Mouse (Mus musculus): Measurements from ENCODE around the gene Lnx1. TPM values are rescaled to one million over a fixed set of nuclear protein-coding genes. Genes with fewer than 3 reads are reported as not detected.

The Lnx1 gene
- polyA plus RNA-seq, 1 experiment from 2014 or later: 5.5 TPM

DNA sequence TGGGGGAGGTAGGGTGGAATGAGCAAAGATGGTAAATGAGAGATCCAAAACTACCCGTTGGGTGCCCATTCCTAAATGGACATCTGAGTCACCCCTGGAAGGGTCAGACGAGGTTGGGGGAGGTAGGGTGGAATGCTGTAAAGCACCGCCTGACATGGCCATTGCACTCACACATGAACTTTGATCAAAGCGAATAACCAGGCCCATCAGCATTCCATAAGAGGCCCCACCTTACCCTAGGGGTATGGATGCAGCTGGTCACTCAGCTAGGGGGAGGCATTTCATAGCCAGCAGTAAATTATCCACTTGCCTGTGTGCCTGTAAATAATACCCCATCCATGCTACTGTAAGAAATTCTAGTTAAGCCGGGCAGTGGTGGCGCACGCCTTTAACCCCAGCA, 113.6 kb downstream of the Lnx1 start:
- Histone ChIP-seq H3K27ac (ENCODE audit: low read length) (no peak overlapping the region), H3K9ac (ENCODE audit: low read length) (no peak overlapping the region), H3K36me3 (ENCODE audit: control insufficient read depth, insufficient read depth, low read length) (peaks cover 28% of the 10 kb centered on the region), H3K4me1 (replicated peaks; ENCODE audit: control insufficient read depth, insufficient read depth, low read length) (no peaks in the 10 kb centered on the region), H3K4me3 (ENCODE audit: low read length) (no peak overlapping the region), H3K27me3 (ENCODE audit: control insufficient read depth, insufficient read depth, low read depth, low read length) (no peaks in the 10 kb centered on the region), H3K9me3 (ENCODE audit: control insufficient read depth, low read length) (no peaks in the 10 kb centered on the region), H3K4me2 (ENCODE audit: low read depth, low read length) (no peak overlapping the region)
- 83% methylated on average over 7 of the region's 7 CpGs for WGBS
- ATAC-seq (ENCODE audit: low read depth): no peak

DNA sequence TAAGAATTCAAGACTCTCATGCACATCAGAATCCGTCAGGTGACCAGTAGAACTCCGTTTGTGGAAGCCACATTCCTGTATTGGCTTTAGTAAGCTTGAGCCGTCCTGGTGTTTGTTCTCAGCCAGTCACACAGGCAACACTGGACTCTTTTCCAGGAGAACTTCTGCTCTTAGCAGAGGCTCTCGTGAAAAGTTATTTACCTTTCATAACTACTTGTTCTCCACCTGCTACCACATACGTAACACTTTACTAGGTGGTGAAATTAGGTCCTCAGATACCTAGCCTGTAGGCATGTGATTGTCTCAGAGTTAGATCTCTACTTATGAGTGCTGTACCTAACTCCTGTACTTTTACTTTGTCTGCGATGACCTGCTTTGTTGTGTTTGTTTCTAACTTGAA, 130.9 kb downstream of the Lnx1 start:
- Histone ChIP-seq H3K4me1 (replicated peaks; ENCODE audit: control insufficient read depth, insufficient read depth, low read length) (no peaks in the 10 kb centered on the region), H3K36me3 (ENCODE audit: control insufficient read depth, insufficient read depth, low read length) (peaks cover 16% of the 10 kb centered on the region), H3K9ac (ENCODE audit: low read length) (no peak overlapping the region), H3K9me3 (ENCODE audit: control insufficient read depth, low read length) (no peaks in the 10 kb centered on the region), H3K27me3 (ENCODE audit: control insufficient read depth, insufficient read depth, low read depth, low read length) (no peaks in the 10 kb centered on the region), H3K27ac (ENCODE audit: low read length) (0 out of 2 replicates have a peak overlapping the region, but pooled peaks have one; percentile 12), H3K4me2 (ENCODE audit: low read depth, low read length) (no peak overlapping the region), H3K4me3 (ENCODE audit: low read length) (no peak overlapping the region)
- ATAC-seq (ENCODE audit: low read depth): peak; percentile 67; the same call in 1 of the 2 replicates
- WGBS: 56% methylated on average over 6 of the region's 6 CpGs

DNA sequence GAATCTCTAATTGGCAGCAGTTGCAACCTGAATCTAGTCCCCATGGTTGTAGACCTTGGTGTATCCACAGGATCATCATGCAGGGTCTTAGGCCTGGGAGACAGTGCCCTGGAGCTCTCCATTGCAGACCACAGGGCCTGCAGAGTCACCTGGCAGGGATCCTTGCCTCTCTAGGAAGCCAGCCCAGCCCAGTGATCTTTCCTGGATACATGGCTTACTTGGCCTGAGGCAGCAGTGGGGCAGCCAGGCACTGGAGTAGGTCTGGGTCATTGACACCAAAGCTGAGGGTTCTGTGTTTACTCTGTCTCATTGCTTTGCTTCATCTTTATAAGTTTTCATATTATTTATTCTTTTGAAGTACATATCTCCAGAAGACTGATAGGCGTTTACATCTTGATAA, 141.6 kb downstream of the Lnx1 start:
- H3K9ac ChIP-seq (ENCODE audit: low read length): no peak overlapping the region
- no peak overlapping the region for H3K27ac ChIP-seq (ENCODE audit: low read length)
- WGBS: 88% methylated on average over 1 of the region's 1 CpGs
- H3K4me2 ChIP-seq (ENCODE audit: low read depth, low read length): no peak overlapping the region
- H3K36me3 ChIP-seq (ENCODE audit: control insufficient read depth, insufficient read depth, low read length): peaks cover 46% of the 10 kb centered on the region
- no peaks in the 10 kb centered on the region for H3K9me3 ChIP-seq (ENCODE audit: control insufficient read depth, low read length)
- no peaks in the 10 kb centered on the region for H3K4me1 ChIP-seq (replicated peaks; ENCODE audit: control insufficient read depth, insufficient read depth, low read length)
- ATAC-seq (ENCODE audit: low read depth): no peak
- H3K27me3 ChIP-seq (ENCODE audit: control insufficient read depth, insufficient read depth, low read depth, low read length): no peaks in the 10 kb centered on the region
- H3K4me3 ChIP-seq (ENCODE audit: low read length): no peak overlapping the region

DNA sequence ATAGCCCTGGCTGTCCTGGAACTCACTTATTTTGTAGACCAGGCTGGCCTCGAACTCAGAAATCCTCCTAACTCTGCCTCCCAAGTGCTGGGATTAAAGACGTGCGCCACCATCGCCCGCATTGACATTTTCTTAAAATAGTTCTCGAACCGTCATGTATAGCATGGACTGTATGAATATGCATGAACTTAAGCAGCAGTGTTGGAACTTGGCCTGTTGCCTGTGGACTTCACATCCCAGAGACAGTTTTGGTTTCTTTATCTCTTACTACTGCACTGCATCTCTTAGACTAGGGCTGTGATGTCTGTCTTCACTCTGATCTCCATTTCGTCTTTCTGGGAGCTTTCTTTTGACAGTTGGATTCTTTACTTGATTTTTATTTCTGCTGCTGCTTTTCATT, 153.1 kb downstream of the Lnx1 start:
- no peak overlapping the region for H3K9ac ChIP-seq (ENCODE audit: low read length)
- H3K36me3 ChIP-seq (ENCODE audit: control insufficient read depth, insufficient read depth, low read length): peaks cover 32% of the 10 kb centered on the region
- H3K4me2 ChIP-seq (ENCODE audit: low read depth, low read length): no peak overlapping the region
- no peak overlapping the region for H3K4me3 ChIP-seq (ENCODE audit: low read length)
- no peaks in the 10 kb centered on the region for H3K4me1 ChIP-seq (replicated peaks; ENCODE audit: control insufficient read depth, insufficient read depth, low read length)
- H3K27me3 ChIP-seq (ENCODE audit: control insufficient read depth, insufficient read depth, low read depth, low read length): no peaks in the 10 kb centered on the region
- H3K9me3 ChIP-seq (ENCODE audit: control insufficient read depth, low read length): no peaks in the 10 kb centered on the region
- H3K27ac ChIP-seq (ENCODE audit: low read length): no peak overlapping the region
- 88% methylated on average over 8 of the region's 8 CpGs for WGBS
- no peak for ATAC-seq (ENCODE audit: low read depth)

DNA sequence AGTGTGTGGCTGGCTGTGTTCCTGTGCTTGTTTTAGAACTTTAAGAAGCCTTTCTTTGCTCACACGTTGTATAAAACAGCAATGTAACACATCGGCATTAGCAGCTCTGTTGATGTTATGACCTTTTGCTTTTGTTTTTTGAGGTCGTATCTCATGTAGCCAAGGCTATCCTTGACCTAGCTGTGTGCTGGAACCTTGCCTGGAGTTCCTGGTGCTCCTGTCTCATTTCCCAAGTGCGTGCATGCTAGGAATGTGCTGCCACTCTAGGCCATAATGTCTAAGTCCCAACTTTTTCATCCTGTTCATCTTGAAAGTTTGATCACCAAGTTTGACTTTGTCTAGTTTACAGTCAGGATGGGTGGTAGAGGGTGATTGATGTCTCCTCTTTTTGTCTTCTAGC, 157.1 kb downstream of the Lnx1 start:
- H3K36me3 ChIP-seq (ENCODE audit: control insufficient read depth, insufficient read depth, low read length): peaks cover 37% of the 10 kb centered on the region
- WGBS: 83% methylated on average over 4 of the region's 4 CpGs

More for the DNA sequence above, 157.1 kb downstream of the Lnx1 start:
- Histone ChIP-seq H3K27ac (ENCODE audit: low read length) (no peak overlapping the region), H3K4me3 (ENCODE audit: low read length) (no peak overlapping the region), H3K4me2 (ENCODE audit: low read depth, low read length) (no peak overlapping the region), H3K9ac (ENCODE audit: low read length) (no peak overlapping the region), H3K4me1 (replicated peaks; ENCODE audit: control insufficient read depth, insufficient read depth, low read length) (no peaks in the 10 kb centered on the region), H3K27me3 (ENCODE audit: control insufficient read depth, insufficient read depth, low read depth, low read length) (no peaks in the 10 kb centered on the region), H3K9me3 (ENCODE audit: control insufficient read depth, low read length) (no peaks in the 10 kb centered on the region)
- ATAC-seq (ENCODE audit: low read depth): no peak

Other genes starting within 250 kb of the Lnx1 start
- 19.1 and 19.2 TPM in 2 replicates for gene Scfd2, start 171.2 kb downstream of the Lnx1 start, polyA plus RNA-seq (2015; fragmentation: Nextera tagmentation; extraction: Ambion mirVana)
- 76.9 and 82.8 TPM in 2 replicates for gene Fip1l1, start 167.5 kb downstream of the Lnx1 start, polyA plus RNA-seq (2015; fragmentation: Nextera tagmentation; extraction: Ambion mirVana)